Mouse (Mus musculus): Measurements from ENCODE around the gene C3ar1. TPM values are rescaled to one million over a fixed set of nuclear protein-coding genes. Genes with fewer than 3 reads are reported as not detected.

Gene C3ar1
- polyA plus RNA-seq (2014; fragmentation: Illumina TruSeq; extraction: RNeasy Lipid Tissue Mini Kit (QIAGEN cat#74804); ENCODE audit: low read depth, low replicate concordance): 7.3 TPM

GRCm38 (mm10) chr6:122855955-122856354 lies at the start of gene C3ar1:
C3ar1 (minus strand) TSS chr6:122856161.

GRCm38 (mm10) chr6:122873871-122874719 lies 18.1 kb upstream of the C3ar1 start, which contains the start of gene Necap1:
Necap1 (plus strand) TSS chr6:122874474.

GRCm38 (mm10) chr6:122819306-122820070 lies 36.5 kb downstream of the C3ar1 start, which contains the start of gene Foxj2:
Foxj2 (plus strand) TSS chr6:122819914.

GRCm38 (mm10) chr6:122801301-122801800 lies 54.6 kb downstream of the C3ar1 start, which contains the start of gene Slc2a3:
Slc2a3 (minus strand) TSS chr6:122801640.

Other genes with a start within 250 kb of the C3ar1 start
- gene Gdf3, start 246.1 kb downstream of the C3ar1 start, polyA plus RNA-seq (2014; fragmentation: Illumina TruSeq; extraction: RNeasy Lipid Tissue Mini Kit (QIAGEN cat#74804); ENCODE audit: low read depth, low replicate concordance): not detected
- gene Dppa3, start 229.8 kb downstream of the C3ar1 start, polyA plus RNA-seq (2014; fragmentation: Illumina TruSeq; extraction: RNeasy Lipid Tissue Mini Kit (QIAGEN cat#74804); ENCODE audit: low read depth, low replicate concordance): not detected
- not detected for gene Nanog, start 148.7 kb downstream of the C3ar1 start, polyA plus RNA-seq (2014; fragmentation: Illumina TruSeq; extraction: RNeasy Lipid Tissue Mini Kit (QIAGEN cat#74804); ENCODE audit: low read depth, low replicate concordance)
- gene Slc2a3, start 54.5 kb downstream of the C3ar1 start, polyA plus RNA-seq (2014; fragmentation: Illumina TruSeq; extraction: RNeasy Lipid Tissue Mini Kit (QIAGEN cat#74804); ENCODE audit: low read depth, low replicate concordance): 2.4 TPM
- 20.0 TPM for gene Foxj2, start 36.2 kb downstream of the C3ar1 start, polyA plus RNA-seq (2014; fragmentation: Illumina TruSeq; extraction: RNeasy Lipid Tissue Mini Kit (QIAGEN cat#74804); ENCODE audit: low read depth, low replicate concordance)
- gene Necap1, start 18.3 kb upstream of the C3ar1 start, polyA plus RNA-seq (2014; fragmentation: Illumina TruSeq; extraction: RNeasy Lipid Tissue Mini Kit (QIAGEN cat#74804); ENCODE audit: low read depth, low replicate concordance): 62.9 TPM
- gene Clec4a1, start 65.7 kb upstream of the C3ar1 start, polyA plus RNA-seq (2014; fragmentation: Illumina TruSeq; extraction: RNeasy Lipid Tissue Mini Kit (QIAGEN cat#74804); ENCODE audit: low read depth, low replicate concordance): 13.8 TPM
- gene Clec4a3, start 96.4 kb upstream of the C3ar1 start, polyA plus RNA-seq (2014; fragmentation: Illumina TruSeq; extraction: RNeasy Lipid Tissue Mini Kit (QIAGEN cat#74804); ENCODE audit: low read depth, low replicate concordance): 16.4 TPM
- gene Clec4a4, start 134.2 kb upstream of the C3ar1 start, polyA plus RNA-seq (2014; fragmentation: Illumina TruSeq; extraction: RNeasy Lipid Tissue Mini Kit (QIAGEN cat#74804); ENCODE audit: low read depth, low replicate concordance): 0.66 TPM
- 0.69 TPM for gene Clec4b1, start 193.8 kb upstream of the C3ar1 start, polyA plus RNA-seq (2014; fragmentation: Illumina TruSeq; extraction: RNeasy Lipid Tissue Mini Kit (QIAGEN cat#74804); ENCODE audit: low read depth, low replicate concordance)

Measured in sigmoid colon, adult 10 weeks (tissue).